Mouse (Mus musculus) liver, embryonic 16.5 days (tissue): Measurements from ENCODE around the gene Gm2310. TPM values are rescaled to one million over a fixed set of nuclear protein-coding genes. Genes with fewer than 3 reads are reported as not detected.
"Not testable (repeated sequence)": the region's sequence is repeated elsewhere in the genome, so short reads cannot be mapped to it uniquely, and the experiment has no call there.

Experiments
- ATAC-seq: fragments of 200-750 bp; cut with Nextera tagmentation; 2 replicates; pipeline ENCODE4 v1.8.0; 2017; ENCODE audit warnings: low read depth, mild to moderate bottlenecking, moderate number of reproducible peaks, moderate library complexity
- H3K27ac ChIP-seq: fragments of 300-500 bp; sonication (generic); 2 replicates; pipeline ENCODE4 v1.5.1; 2014; ENCODE audit warnings: mild to moderate bottlenecking, low read length
- H3K27me3 ChIP-seq: fragments of 300-500 bp; sonication (generic); 2 replicates; pipeline ENCODE4 v1.6.1; 2014; ENCODE audit warnings: low read depth, low read length, mixed read lengths; ENCODE audit not compliant: control insufficient read depth, insufficient read depth
- H3K36me3 ChIP-seq: fragments of 300-500 bp; sonication (generic); 2 replicates; pipeline ENCODE4 v1.6.1; 2014; ENCODE audit warnings: mild to moderate bottlenecking; ENCODE audit not compliant: control insufficient read depth, insufficient read depth
- H3K4me1 ChIP-seq: fragments of 300-500 bp; sonication (generic); 2 replicates; pipeline ENCODE4 v1.6.1; 2014; ENCODE audit warnings: low read depth, low read length, mixed read lengths; ENCODE audit not compliant: control insufficient read depth
- H3K4me2 ChIP-seq: fragments of 300-500 bp; sonication (generic); 2 replicates; pipeline ENCODE4 v1.6.1; 2014; ENCODE audit warnings: low read depth, low read length, mixed read lengths
- H3K4me3 ChIP-seq: fragments of 300-500 bp; sonication (generic); 2 replicates; pipeline ENCODE4 v1.5.1; 2014; ENCODE audit warnings: low read depth, mild to moderate bottlenecking, low read length
- H3K9ac ChIP-seq: fragments of 300-500 bp; sonication (generic); 2 replicates; pipeline ENCODE4 v1.6.1; 2014; ENCODE audit warnings: low read depth, low read length
- H3K9me3 ChIP-seq: fragments of 300-500 bp; sonication (generic); replicated peaks from 2 replicates; pipeline ENCODE4 v1.6.1; 2016; ENCODE audit warnings: low read length; ENCODE audit not compliant: control insufficient read depth
- WGBS: fragments of 180-500 bp; shearing (Covaris S2); extraction: QIAGEN DNeasy Blood & Tissue Kit; methylation state at CpG from one replicate; pipeline ENCODE4 v1.1.7; 2014; ENCODE audit not compliant: insufficient replicate concordance; 5-methylcytosine and 5-hydroxymethylcytosine counted together
- polyA plus RNA-seq: library from polyadenylated mRNA; unstranded; fragments of >200 nt; fragmentation: Nextera tagmentation; extraction: Ambion mirVana; gene quantifications from 2 replicates; pipeline ENCODE4 v1.2.1, GENCODE M21; 2015

Gene Gm2310
- not detected in 2 replicates for polyA plus RNA-seq

DNA sequence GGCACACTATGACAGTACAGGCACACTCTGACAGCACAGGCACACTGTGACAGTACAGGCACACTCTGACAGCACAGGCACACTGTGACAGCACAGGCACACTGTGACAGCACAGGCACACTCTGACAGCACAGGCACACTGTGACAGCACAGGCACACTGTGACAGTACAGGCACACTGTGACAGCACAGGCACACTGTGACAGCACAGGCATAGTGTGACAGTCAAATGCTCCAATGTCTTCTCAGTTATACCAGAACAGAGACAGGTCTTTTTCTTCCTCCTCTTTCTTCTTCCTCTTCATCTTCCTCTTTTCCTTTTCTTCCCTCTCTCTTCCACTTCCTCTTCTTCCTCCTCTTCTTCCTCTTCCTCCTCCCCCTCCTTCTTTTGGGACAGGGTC lies at the start of gene Gm2310:
TSS of gene Gm2310 (minus strand) at position 101 of the 400 bp plus-strand sequence.
- not testable (repeated sequence) for H3K27me3 ChIP-seq, H3K4me2 ChIP-seq, H3K9me3 ChIP-seq, H3K9ac ChIP-seq, H3K4me1 ChIP-seq, H3K27ac ChIP-seq, H3K4me3 ChIP-seq, ATAC-seq, H3K36me3 ChIP-seq

DNA sequence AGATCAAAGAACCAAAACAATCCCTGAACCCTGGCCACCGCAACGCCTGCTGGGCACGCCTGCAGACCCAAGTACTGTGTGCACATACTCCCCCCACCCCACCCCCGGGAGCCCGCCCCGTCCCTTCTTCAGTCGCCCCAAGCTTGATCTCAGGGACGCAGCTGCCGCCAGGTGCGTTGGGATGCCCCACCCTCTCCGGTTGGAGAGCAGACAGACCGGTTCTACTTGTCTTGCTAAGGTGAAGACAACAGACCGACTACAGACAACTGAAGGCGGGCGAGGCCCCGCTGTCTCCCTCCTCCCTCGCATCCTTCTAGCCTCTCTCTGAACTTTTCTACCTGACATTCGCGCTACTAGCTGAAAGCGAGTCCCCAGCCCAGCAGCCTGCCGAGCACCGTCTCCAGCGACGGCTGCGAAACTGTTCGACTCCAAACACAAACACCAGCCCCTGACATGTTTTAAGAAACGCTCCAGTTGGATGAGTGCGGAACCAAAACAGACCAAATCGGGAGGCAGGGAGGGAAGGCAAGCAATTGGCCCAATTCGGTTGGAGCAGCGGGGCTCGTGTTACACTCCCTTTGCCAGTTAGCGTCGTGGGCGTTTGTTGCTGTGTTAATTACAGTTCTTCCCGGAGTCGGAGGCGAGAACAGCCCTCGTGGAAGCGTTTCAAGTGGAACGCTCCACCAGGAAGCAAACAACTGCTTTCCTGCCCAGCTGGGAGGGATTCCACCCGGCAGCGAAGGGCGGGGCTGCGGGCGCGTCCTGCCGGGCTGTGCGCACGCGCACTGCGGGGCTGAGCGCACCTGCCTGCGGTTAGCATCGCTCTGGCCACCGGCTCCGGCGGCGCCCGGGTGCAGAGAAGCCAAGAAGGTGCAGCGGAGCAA lies 49.1 kb upstream of the Gm2310 start:
- Histone ChIP-seq H3K27ac (0 out of 2 replicates have a peak overlapping the region, but pooled peaks have one; percentile 41), H3K4me1 (peaks cover 13% of the 10 kb centered on the region), H3K9ac (peak overlapping the region; percentile 24; the same call in 1 of the 2 replicates), H3K27me3 (peaks cover 14% of the 10 kb centered on the region), H3K4me3 (peak overlapping the region; percentile 65), H3K36me3 (no peaks in the 10 kb centered on the region), H3K4me2 (peak overlapping the region; percentile 91), H3K9me3 (no peaks in the 10 kb centered on the region)
- ATAC-seq = peak; percentile 74
- under 1% methylated on average over 61 of the region's 61 CpGs for WGBS

DNA sequence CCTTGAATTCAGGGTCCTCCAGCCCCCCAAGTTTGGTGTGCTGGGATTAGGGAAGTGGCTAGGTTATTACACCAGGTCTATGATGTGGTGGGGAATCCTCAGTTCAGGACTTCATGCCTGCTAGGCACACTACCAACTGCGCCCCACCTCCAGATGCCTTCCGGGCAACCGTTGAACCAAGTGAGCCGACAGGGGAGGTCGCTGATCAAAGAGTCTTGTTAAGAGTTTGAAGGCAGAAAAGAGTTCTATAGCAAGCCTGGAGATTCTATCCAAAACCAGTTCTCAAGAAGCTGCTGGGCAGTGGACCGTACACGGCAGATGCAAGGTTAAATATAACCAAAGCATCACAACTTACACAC lies 48.5 kb upstream of the Gm2310 start:
- WGBS = 16% methylated on average over 7 of the region's 7 CpGs
- no peak; the same call in 1 of the 2 replicates for ATAC-seq
- no peaks in the 10 kb centered on the region for H3K9me3 ChIP-seq
- no peak overlapping the region for H3K9ac ChIP-seq
- H3K27ac ChIP-seq = no peak overlapping the region
- H3K4me2 ChIP-seq = peak overlapping the region; percentile 91
- no peaks in the 10 kb centered on the region for H3K36me3 ChIP-seq
- peak overlapping the region; percentile 65 for H3K4me3 ChIP-seq
- peaks cover 13% of the 10 kb centered on the region for H3K4me1 ChIP-seq
- H3K27me3 ChIP-seq = peaks cover 14% of the 10 kb centered on the region

DNA sequence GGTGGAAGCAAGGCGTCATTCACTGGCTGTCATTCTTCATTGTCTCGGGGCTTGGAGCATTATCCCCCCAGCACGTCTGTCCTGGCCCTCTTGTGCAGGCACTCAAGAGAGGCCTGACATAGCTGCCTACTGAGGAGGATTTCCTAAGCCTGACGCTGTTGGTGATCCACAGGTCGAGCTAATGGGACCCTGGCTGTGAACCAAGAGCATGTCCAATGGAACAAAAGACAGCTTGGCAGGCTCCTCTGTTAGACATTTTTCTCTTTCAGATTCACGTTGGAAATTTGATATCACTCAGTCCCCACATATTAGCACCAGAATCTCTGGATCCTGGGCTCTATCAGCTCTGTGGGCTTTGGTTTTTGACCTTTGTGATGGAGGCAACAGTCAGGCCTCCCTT lies 45.7 kb upstream of the Gm2310 start:
- Histone ChIP-seq H3K4me1 (peaks cover 13% of the 10 kb centered on the region), H3K4me2 (no peak overlapping the region), H3K9me3 (no peaks in the 10 kb centered on the region), H3K9ac (no peak overlapping the region), H3K27me3 (peaks cover 14% of the 10 kb centered on the region), H3K27ac (no peak overlapping the region), H3K4me3 (no peak overlapping the region), H3K36me3 (no peaks in the 10 kb centered on the region)
- no peak for ATAC-seq
- WGBS = 54% methylated on average over 6 of the region's 6 CpGs

DNA sequence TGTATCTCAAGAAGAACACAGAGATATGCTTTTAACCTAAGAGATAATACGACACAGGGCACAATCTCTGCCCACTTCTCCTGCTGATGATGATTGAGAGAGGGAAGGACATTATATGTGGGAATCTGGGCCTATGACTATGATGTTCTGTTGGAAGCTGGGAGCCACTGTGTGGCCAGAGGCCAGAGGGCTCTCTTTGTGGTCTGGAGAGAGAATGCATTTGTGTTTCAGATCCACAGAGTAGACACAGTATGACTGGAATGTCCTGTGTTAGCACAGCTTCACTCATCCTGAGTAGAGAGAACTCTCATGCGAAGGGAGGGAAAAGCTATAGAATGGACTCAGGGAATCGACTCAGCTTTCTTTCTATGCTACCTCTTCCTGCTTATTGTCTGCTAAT lies 44.6 kb upstream of the Gm2310 start:
- Histone ChIP-seq H3K36me3 (no peaks in the 10 kb centered on the region), H3K4me1 (peaks cover 7% of the 10 kb centered on the region), H3K27me3 (peaks cover 14% of the 10 kb centered on the region), H3K4me3 (no peak overlapping the region), H3K9ac (no peak overlapping the region), H3K27ac (no peak overlapping the region), H3K9me3 (no peaks in the 10 kb centered on the region), H3K4me2 (no peak overlapping the region)
- ATAC-seq = no peak
- WGBS = 61% methylated on average over 3 of the region's 3 CpGs

DNA sequence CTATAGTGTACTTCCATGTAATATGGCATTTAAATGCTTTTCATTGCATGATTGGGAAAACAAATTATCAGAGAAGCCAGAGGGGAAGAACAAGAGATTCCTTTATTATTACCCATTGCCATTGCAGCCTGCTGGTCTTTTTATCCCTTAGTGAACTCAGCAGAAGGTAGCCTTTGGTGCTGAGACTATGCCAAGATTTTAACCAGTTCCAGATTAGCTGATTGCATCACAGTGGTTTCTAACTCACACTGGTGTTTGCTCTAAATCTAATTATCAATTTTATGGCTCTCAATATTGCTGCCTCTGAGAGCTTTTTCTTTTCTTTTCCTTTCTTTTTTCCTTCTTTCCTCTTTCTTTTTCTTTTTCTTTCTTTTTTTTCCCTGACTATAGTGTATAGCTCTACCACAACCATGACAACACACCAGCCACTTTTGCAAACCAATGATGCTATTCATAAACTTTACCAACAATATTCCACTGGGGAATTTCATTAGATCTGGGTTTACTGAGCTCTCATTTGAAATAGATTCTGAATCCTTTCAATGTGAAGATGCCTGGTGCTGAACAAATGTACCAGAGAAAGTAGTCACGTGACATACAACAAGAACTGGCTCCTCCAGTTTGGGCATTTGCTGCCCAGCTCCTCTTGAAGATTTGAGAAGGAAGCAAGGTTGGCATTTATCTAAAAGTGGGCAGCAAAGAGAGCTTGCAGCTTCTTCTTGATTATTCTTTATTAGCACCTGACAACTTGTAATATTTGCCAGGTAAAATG lies 43.9 kb upstream of the Gm2310 start:
- 48% methylated on average over 1 of the region's 1 CpGs for WGBS
- Histone ChIP-seq H3K4me1 (peaks cover 2% of the 10 kb centered on the region), H3K36me3 (no peaks in the 10 kb centered on the region), H3K9me3 (no peaks in the 10 kb centered on the region), H3K27me3 (peaks cover 9% of the 10 kb centered on the region), H3K4me3 (no peak overlapping the region), H3K9ac (no peak overlapping the region), H3K27ac (no peak overlapping the region), H3K4me2 (no peak overlapping the region)
- ATAC-seq = no peak

DNA sequence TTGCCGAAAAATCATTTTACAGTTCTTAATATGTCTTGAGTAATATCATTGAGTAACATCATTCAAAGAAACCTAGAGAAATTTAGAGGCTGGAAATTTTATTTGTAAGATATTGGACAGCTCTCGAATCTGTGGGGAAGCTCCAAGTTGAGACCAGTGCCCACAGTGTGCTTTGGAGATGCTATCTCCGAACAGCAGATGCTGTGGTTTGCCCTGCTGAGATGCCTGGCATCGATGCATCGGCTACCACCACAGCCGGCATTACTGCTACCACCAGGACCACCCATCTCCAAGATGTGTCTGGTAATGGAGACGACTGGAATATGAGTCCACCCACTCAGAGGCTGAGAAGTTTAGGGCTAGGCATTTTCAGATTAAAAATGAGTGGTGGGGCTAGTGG lies 43.0 kb upstream of the Gm2310 start:
- no peak for ATAC-seq
- Histone ChIP-seq H3K9me3 (no peaks in the 10 kb centered on the region), H3K4me2 (no peak overlapping the region), H3K36me3 (no peaks in the 10 kb centered on the region), H3K9ac (no peak overlapping the region), H3K27ac (no peak overlapping the region), H3K4me1 (no peaks in the 10 kb centered on the region), H3K27me3 (peaks cover under 1% of the 10 kb centered on the region), H3K4me3 (no peak overlapping the region)
- WGBS = 33% methylated on average over 7 of the region's 7 CpGs

DNA sequence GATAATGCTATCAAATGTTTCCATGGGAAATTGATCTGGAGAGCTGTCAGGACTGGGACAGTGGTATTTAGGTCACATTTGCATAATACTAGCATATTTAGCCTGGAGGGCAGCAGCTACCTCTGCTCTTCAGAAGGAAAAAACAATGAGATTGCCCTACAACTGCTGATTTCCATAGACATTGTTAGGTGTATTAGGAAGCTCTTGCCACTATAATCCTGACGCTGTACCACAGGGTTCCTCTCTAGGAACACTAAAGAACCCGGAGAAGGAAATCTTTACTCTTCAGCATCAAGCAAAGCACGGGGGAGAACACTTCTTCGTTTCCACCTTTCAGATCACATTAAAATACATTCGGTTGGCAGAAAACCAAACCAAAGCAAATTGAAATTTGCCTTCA lies 11.4 kb upstream of the Gm2310 start:
- WGBS = 65% methylated on average over 5 of the region's 5 CpGs
- no peak for ATAC-seq

DNA sequence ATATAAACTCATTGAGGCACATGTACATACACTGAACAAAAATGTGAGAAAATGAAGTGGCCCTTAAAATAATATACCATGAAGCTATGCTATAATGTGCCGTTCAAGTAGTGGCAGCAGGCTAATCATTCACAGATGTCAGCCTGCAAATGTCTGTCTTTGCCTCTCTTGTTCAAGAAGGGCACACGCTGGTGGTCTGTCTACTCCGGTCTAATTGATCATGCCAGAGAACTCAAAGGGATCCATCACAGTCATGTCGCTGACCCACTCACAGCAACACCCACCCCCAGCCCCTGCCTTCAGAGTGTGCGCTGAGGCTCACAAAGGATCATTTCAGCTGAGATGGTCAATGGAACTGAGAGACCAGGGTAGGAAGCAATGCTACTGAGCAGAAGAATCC lies 6.8 kb downstream of the Gm2310 start:
- no peaks in the 10 kb centered on the region for H3K9me3 ChIP-seq
- no peak for ATAC-seq
- no peaks in the 10 kb centered on the region for H3K36me3 ChIP-seq
- H3K4me2 ChIP-seq = no peak overlapping the region
- H3K9ac ChIP-seq = no peak overlapping the region
- no peaks in the 10 kb centered on the region for H3K27me3 ChIP-seq
- H3K4me3 ChIP-seq = no peak overlapping the region
- H3K4me1 ChIP-seq = no peaks in the 10 kb centered on the region
- H3K27ac ChIP-seq = no peak overlapping the region
- 69% methylated on average over 5 of the region's 5 CpGs for WGBS

More for the DNA sequence above, 11.4 kb upstream of the Gm2310 start:
- H3K36me3 ChIP-seq = no peaks in the 10 kb centered on the region
- no peak overlapping the region for H3K4me2 ChIP-seq
- H3K27ac ChIP-seq = no peak overlapping the region
- H3K9me3 ChIP-seq = no peaks in the 10 kb centered on the region
- H3K9ac ChIP-seq = no peak overlapping the region
- H3K27me3 ChIP-seq = no peaks in the 10 kb centered on the region
- no peaks in the 10 kb centered on the region for H3K4me1 ChIP-seq
- no peak overlapping the region for H3K4me3 ChIP-seq
